Mouse (Mus musculus) lung, postnatal 25 days (tissue): ENCODE data around the gene Trpm6.

Experiments used
- DNase-seq: peaks from one replicate; pipeline ENCODE4 v3.0.0; 2022; ENCODE audit warnings: low spot score

Gene Trpm6

GRCm38 (mm10) chr19:18889117-18889627, 139.4 kb downstream of the Trpm6 start:
- DNase-seq, result no peak

GRCm38 (mm10) chr19:18889632-18890031, 139.8 kb downstream of the Trpm6 start:
- no peak for DNase-seq

DNA sequence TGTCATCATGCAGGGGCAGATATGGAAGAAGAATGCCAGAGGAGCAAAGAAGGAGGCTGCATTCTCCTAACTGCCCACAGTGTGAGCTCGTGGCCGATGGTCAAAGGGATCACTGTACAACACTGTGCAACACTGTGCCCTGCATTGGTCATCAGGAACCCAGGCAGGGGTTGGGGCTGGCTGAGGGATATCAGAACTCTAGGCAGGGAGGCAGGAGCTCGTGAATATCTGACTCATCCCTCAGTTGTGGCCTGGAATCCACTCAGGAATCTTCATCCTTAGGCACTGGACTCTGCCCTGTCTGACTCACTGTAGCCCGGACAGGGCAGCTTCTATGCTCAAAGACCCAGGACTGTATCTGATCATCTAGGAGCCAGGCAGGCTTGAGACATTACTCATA, 140.4 kb downstream of the Trpm6 start:
- no peak for DNase-seq

GRCm38 (mm10) chr19:18898238-18898637, 148.5 kb downstream of the Trpm6 start:
- DNase-seq, result no peak

GRCm38 (mm10) chr19:18902041-18902693, 152.4 kb downstream of the Trpm6 start:
- DNase-seq, result no peak

DNA sequence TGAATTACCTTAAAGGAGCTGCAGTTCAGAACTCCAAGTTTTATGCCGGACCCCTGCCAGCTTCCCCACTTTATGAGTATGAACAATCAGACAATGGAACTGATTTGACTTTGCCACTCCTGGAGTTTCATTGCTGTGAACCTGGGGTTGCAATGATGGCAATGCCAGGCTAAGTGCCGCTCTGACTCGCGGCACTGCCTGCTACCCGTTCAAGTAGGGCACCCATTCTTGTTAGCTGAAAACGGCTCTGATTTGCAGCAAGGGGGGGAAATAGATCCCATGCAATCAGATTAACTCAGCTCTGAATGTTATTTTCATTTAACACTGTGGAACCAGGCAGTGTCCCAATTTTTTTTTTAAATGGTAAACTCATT, 152.9 kb downstream of the Trpm6 start:
- DNase-seq, result no peak

DNA sequence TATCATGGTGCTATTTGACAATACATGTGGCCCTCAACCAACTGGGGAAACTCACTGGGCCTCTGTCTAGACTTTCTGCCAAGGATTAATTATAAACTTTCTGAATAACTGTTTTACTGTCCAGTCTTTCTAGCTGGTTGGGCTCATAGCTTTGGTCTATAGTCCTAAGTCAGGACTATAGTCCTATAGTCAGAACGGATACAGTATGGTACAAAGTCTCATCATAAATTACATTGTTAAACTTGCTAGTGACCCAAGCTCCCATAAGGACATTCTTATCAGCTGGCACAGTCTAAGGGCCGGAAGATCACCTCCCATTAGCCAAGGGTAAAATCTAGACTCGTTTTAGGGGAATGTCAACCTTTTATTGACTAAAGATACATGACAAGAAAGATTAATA, 155.7 kb downstream of the Trpm6 start:
- DNase-seq, result no peak

DNA sequence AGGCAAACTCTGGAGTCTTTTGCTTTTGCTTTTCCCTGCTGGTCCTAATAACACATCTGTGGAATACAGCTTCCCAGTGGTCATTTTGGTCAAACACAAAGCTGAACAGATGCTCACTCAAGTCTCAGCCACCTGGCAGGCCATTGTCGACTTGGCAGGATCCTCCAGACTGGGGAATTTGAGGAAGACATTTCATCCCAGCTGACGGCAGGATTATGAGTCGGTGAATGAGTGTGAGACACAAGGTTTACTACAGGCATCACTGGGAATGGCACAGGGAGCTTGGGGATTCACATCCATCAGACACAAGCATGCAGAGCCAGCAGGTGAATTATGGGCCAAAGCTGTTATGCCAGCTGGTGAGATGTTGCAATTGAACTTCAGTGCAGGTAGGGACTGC, 159.9 kb downstream of the Trpm6 start:
- DNase-seq, result no peak

- no peak for DNase-seq
Observed at GRCm38 (mm10) chr19:18911755-18912340, 162.1 kb downstream of the Trpm6 start.

DNA sequence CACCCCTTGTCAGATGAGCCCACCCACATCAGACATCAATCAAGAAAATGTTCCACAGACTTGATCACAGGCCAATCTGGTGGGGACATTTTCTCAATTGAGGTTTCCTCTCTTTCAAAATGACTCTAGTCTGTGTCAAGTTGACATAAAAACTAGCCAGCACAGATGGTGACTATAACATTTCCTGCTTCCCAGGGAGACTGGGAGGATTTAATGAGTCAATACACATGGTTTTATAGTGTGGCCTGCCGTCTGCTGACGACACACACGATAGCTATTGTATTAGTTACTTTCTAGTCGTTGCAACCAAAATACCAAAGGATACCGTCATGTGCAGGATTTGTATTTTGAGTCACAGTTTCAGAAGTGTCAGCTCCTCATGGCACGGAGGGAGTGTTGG, 191.6 kb downstream of the Trpm6 start:
- DNase-seq, result no peak
